Mouse (Mus musculus): ENCODE measurements around the gene Ptprn2. TPM values are rescaled to one million over a fixed set of nuclear protein-coding genes. Genes with fewer than 3 reads are reported as not detected.

Gene Ptprn2
- polyA plus RNA-seq, 1 experiment, result 0.22 TPM

GRCm38 (mm10) chr12:117162180-117162579 is 676.7 kb downstream of the Ptprn2 start:
- no peaks in the 10 kb centered on the region for H3K27me3 ChIP-seq (ENCODE audit: control insufficient read depth, insufficient read depth, insufficient read length)
- TF ChIP-seq CEBPB (IDR thresholded peaks at IDR 0.05; ENCODE audit: insufficient read depth, poor library complexity, severe bottlenecking) (no peak), MAX (IDR thresholded peaks at IDR 0.05; ENCODE audit: low read depth) (no peak), MYOG (IDR thresholded peaks at IDR 0.05; ENCODE audit: control insufficient read depth in 1 of 3, insufficient read depth in 1 of 3, insufficient read length in 2 of 3, low read depth in 2 of 3) (peak in 2 of 3 experiments; percentile 25 to 41), E2F4 (IDR thresholded peaks at IDR 0.05; ENCODE audit: insufficient read depth) (no peak), MYOD1 (IDR thresholded peaks at IDR 0.05; ENCODE audit: control insufficient read depth in 1 of 3, insufficient read length in 2 of 3, low read depth in 2 of 3) (peak in 2 of 3 experiments; percentile 79 to 86)
- no peaks in the 10 kb centered on the region for H3K79me2 ChIP-seq (ENCODE audit: control insufficient read depth, insufficient read depth)
- no peak overlapping the region for H3K4me3 ChIP-seq
- no peaks in the 10 kb centered on the region for H3K36me3 ChIP-seq (ENCODE audit: control insufficient read depth, insufficient read depth)
- H3K4me2 ChIP-seq (ENCODE audit: low read depth), result no peak overlapping the region
- H3ac ChIP-seq (ENCODE audit: control insufficient read depth, insufficient read length), result no peak overlapping the region

GRCm38 (mm10) chr12:117163789-117164188 is 678.3 kb downstream of the Ptprn2 start:
- Histone ChIP-seq H3K4me2 (ENCODE audit: low read depth) (no peak overlapping the region), H3K36me3 (ENCODE audit: control insufficient read depth, insufficient read depth) (no peaks in the 10 kb centered on the region), H3ac (ENCODE audit: control insufficient read depth, insufficient read length) (no peak overlapping the region), H3K79me2 (ENCODE audit: control insufficient read depth, insufficient read depth) (no peaks in the 10 kb centered on the region), H3K4me3 (no peak overlapping the region), H3K27me3 (ENCODE audit: control insufficient read depth, insufficient read depth, insufficient read length) (no peaks in the 10 kb centered on the region)
- TF ChIP-seq E2F4 (IDR thresholded peaks at IDR 0.05; ENCODE audit: insufficient read depth) (no peak), MYOG (IDR thresholded peaks at IDR 0.05; ENCODE audit: control insufficient read depth in 1 of 3, insufficient read depth in 1 of 3, insufficient read length in 2 of 3, low read depth in 2 of 3) (peak in 1 of 3 experiments; percentile 31)

- Histone ChIP-seq H3ac (ENCODE audit: control insufficient read depth, insufficient read length) (no peak overlapping the region), H3K36me3 (ENCODE audit: control insufficient read depth, insufficient read depth) (no peaks in the 10 kb centered on the region), H3K79me2 (ENCODE audit: control insufficient read depth, insufficient read depth) (no peaks in the 10 kb centered on the region), H3K27me3 (ENCODE audit: control insufficient read depth, insufficient read depth, insufficient read length) (no peaks in the 10 kb centered on the region), H3K4me2 (ENCODE audit: low read depth) (no peak overlapping the region), H3K4me3 (no peak overlapping the region)
- TF ChIP-seq TCF12 (IDR thresholded peaks at IDR 0.05; ENCODE audit: insufficient read depth, poor library complexity, severe bottlenecking), result no peak
- TF ChIP-seq MYOG (IDR thresholded peaks at IDR 0.05; ENCODE audit: control insufficient read depth in 1 of 3, insufficient read depth in 1 of 3, insufficient read length in 2 of 3, low read depth in 2 of 3), result no peak
- TF ChIP-seq POLR2AphosphoS2 (IDR thresholded peaks at IDR 0.05; ENCODE audit: insufficient read length, low read depth), result no peak
- TF ChIP-seq MAX (IDR thresholded peaks at IDR 0.05; ENCODE audit: low read depth), result no peak
- TF ChIP-seq E2F4 (IDR thresholded peaks at IDR 0.05; ENCODE audit: insufficient read depth), result no peak
- TF ChIP-seq CEBPB (IDR thresholded peaks at IDR 0.05; ENCODE audit: insufficient read depth, poor library complexity, severe bottlenecking), result no peak
- no peak for TF ChIP-seq MYOD1 (IDR thresholded peaks at IDR 0.05; ENCODE audit: control insufficient read depth in 1 of 3, insufficient read length in 2 of 3, low read depth in 2 of 3)
- TF ChIP-seq POLR2A (IDR thresholded peaks at IDR 0.05; ENCODE audit: insufficient read length, low read depth), result no peak
- no peak for TF ChIP-seq REST (IDR thresholded peaks at IDR 0.05; ENCODE audit: insufficient read depth, insufficient read length)
Observed at GRCm38 (mm10) chr12:117166266-117166665, 680.7 kb downstream of the Ptprn2 start.

- TF ChIP-seq MAX (IDR thresholded peaks at IDR 0.05; ENCODE audit: low read depth), result no peak
- TF ChIP-seq MYOG (IDR thresholded peaks at IDR 0.05; ENCODE audit: control insufficient read depth in 1 of 3, insufficient read depth in 1 of 3, insufficient read length in 2 of 3, low read depth in 2 of 3), result no peak
- TF ChIP-seq CEBPB (IDR thresholded peaks at IDR 0.05; ENCODE audit: insufficient read depth, poor library complexity, severe bottlenecking), result no peak
- no peak for TF ChIP-seq E2F4 (IDR thresholded peaks at IDR 0.05; ENCODE audit: insufficient read depth)
- no peak for TF ChIP-seq POLR2AphosphoS2 (IDR thresholded peaks at IDR 0.05; ENCODE audit: insufficient read length, low read depth)
- TF ChIP-seq MYOD1 (IDR thresholded peaks at IDR 0.05; ENCODE audit: control insufficient read depth in 1 of 3, insufficient read length in 2 of 3, low read depth in 2 of 3), result no peak
- no peak for TF ChIP-seq REST (IDR thresholded peaks at IDR 0.05; ENCODE audit: insufficient read depth, insufficient read length)
- TF ChIP-seq TCF12 (IDR thresholded peaks at IDR 0.05; ENCODE audit: insufficient read depth, poor library complexity, severe bottlenecking), result no peak
- no peak for TF ChIP-seq POLR2A (IDR thresholded peaks at IDR 0.05; ENCODE audit: insufficient read length, low read depth)
- TF ChIP-seq TCF3 (IDR thresholded peaks at IDR 0.05; ENCODE audit: insufficient read length, low read depth), result no peak
- TF ChIP-seq SRF (IDR thresholded peaks at IDR 0.05; ENCODE audit: control insufficient read depth, insufficient read length, low read depth), result no peak
- TF ChIP-seq USF1 (IDR thresholded peaks at IDR 0.05; ENCODE audit: low read depth), result no peak
Observed at GRCm38 (mm10) chr12:117169670-117170069, 684.1 kb downstream of the Ptprn2 start.

GRCm38 (mm10) chr12:117172529-117172884 is 687.0 kb downstream of the Ptprn2 start:
- TF ChIP-seq TCF3 (IDR thresholded peaks at IDR 0.05; ENCODE audit: insufficient read length, low read depth) (no peak), MYOG (IDR thresholded peaks at IDR 0.05; ENCODE audit: control insufficient read depth in 1 of 3, insufficient read depth in 1 of 3, insufficient read length in 2 of 3, low read depth in 2 of 3) (no peak), MYOD1 (IDR thresholded peaks at IDR 0.05; ENCODE audit: control insufficient read depth in 1 of 3, insufficient read length in 2 of 3, low read depth in 2 of 3) (no peak), POLR2A (IDR thresholded peaks at IDR 0.05; ENCODE audit: insufficient read length, low read depth) (no peak), REST (IDR thresholded peaks at IDR 0.05; ENCODE audit: insufficient read depth, insufficient read length) (no peak), MAX (IDR thresholded peaks at IDR 0.05; ENCODE audit: low read depth) (no peak), USF1 (IDR thresholded peaks at IDR 0.05; ENCODE audit: low read depth) (no peak), POLR2AphosphoS2 (IDR thresholded peaks at IDR 0.05; ENCODE audit: insufficient read length, low read depth) (no peak), CEBPB (IDR thresholded peaks at IDR 0.05; ENCODE audit: insufficient read depth, poor library complexity, severe bottlenecking) (no peak), E2F4 (IDR thresholded peaks at IDR 0.05; ENCODE audit: insufficient read depth) (no peak), SRF (IDR thresholded peaks at IDR 0.05; ENCODE audit: control insufficient read depth, insufficient read length, low read depth) (no peak)
- Histone ChIP-seq H3K4me3 (no peak overlapping the region), H3K27me3 (ENCODE audit: control insufficient read depth, insufficient read depth, insufficient read length) (no peaks in the 10 kb centered on the region), H3K4me2 (ENCODE audit: low read depth) (no peak overlapping the region), H3ac (ENCODE audit: control insufficient read depth, insufficient read length) (no peak overlapping the region), H3K36me3 (ENCODE audit: control insufficient read depth, insufficient read depth) (no peaks in the 10 kb centered on the region), H3K79me2 (ENCODE audit: control insufficient read depth, insufficient read depth) (no peaks in the 10 kb centered on the region)

More at GRCm38 (mm10) chr12:117169670-117170069, 684.1 kb downstream of the Ptprn2 start:
- Histone ChIP-seq H3K4me2 (ENCODE audit: low read depth) (no peak overlapping the region), H3K4me3 (no peak overlapping the region), H3K27me3 (ENCODE audit: control insufficient read depth, insufficient read depth, insufficient read length) (no peaks in the 10 kb centered on the region), H3K79me2 (ENCODE audit: control insufficient read depth, insufficient read depth) (no peaks in the 10 kb centered on the region), H3ac (ENCODE audit: control insufficient read depth, insufficient read length) (no peak overlapping the region), H3K36me3 (ENCODE audit: control insufficient read depth, insufficient read depth) (no peaks in the 10 kb centered on the region)
